Mouse (Mus musculus): ENCODE data around the gene Map3k3.

DNA sequence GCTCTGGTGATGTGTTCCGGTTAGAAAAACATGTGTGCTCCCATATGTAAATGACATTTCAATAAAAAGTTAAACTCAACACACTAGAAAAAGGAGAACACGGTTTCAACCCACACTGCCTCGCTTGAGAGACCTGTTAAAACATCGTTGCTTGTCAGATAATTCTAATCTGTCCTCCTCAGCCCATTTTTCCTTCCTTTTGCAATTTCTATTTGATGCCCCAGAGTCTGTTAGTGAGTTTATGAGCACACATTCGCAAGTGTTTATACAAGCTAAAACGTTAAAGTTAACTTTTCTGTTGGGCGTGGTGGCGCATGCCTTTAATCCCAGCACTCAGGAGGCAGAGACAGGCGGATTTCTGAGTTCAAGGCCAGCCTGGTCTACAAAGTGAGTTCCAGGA is 49.4 kb upstream of the Map3k3 start:
- TF ChIP-seq CTCF (IDR thresholded peaks at IDR 0.05; ENCODE audit: insufficient read depth, low read length) = no peak
- TF ChIP-seq POLR2A (IDR thresholded peaks at IDR 0.05; ENCODE audit: borderline replicate concordance, extremely low read depth, low read depth, low read length) = no peak

All from lung, adult 2 months (tissue).